Mouse (Mus musculus) limb, embryonic 12.5 days (tissue): ENCODE results near the gene Nup43. TPM values are rescaled to one million over a fixed set of nuclear protein-coding genes. Genes with fewer than 3 reads are reported as not detected.

Source experiments
- ATAC-seq: fragments of 200-750 bp; cut with Nextera tagmentation; 2 replicates; pipeline ENCODE4 v1.8.0; 2017; ENCODE audit warnings: low read depth, moderate TSS enrichment; ENCODE audit not compliant: insufficient number of reproducible peaks, insufficient read depth, low FRiP score, low TSS enrichment
- H3K27ac ChIP-seq: fragments of 300-500 bp; sonication (generic); 2 replicates; pipeline ENCODE4 v1.5.1; 2016; ENCODE audit warnings: mild to moderate bottlenecking, moderate library complexity
- H3K27me3 ChIP-seq: fragments of 300-500 bp; sonication (generic); 2 replicates; pipeline ENCODE4 v1.6.1; 2016; ENCODE audit warnings: mild to moderate bottlenecking, moderate library complexity
- H3K36me3 ChIP-seq: fragments of 300-500 bp; sonication (generic); 2 replicates; pipeline ENCODE4 v1.6.1; 2016; ENCODE audit warnings: mild to moderate bottlenecking, moderate library complexity
- H3K4me1 ChIP-seq: fragments of 300-500 bp; sonication (generic); replicated peaks from 2 replicates; pipeline ENCODE4 v1.6.1; 2016
- H3K4me2 ChIP-seq: fragments of 300-500 bp; sonication (generic); 2 replicates; pipeline ENCODE4 v1.6.1; 2016; ENCODE audit warnings: mild to moderate bottlenecking, moderate library complexity
- H3K4me3 ChIP-seq: fragments of 300-500 bp; sonication (generic); replicated peaks from 2 replicates; pipeline ENCODE4 v1.5.1; 2016; ENCODE audit warnings: mild to moderate bottlenecking
- H3K9ac ChIP-seq: fragments of 300-500 bp; sonication (generic); replicated peaks from 2 replicates; pipeline ENCODE4 v1.6.1; 2016; ENCODE audit warnings: mild to moderate bottlenecking, moderate library complexity
- H3K9me3 ChIP-seq: fragments of 300-500 bp; sonication (generic); 2 replicates; pipeline ENCODE4 v1.6.1; 2016; ENCODE audit warnings: mild to moderate bottlenecking, moderate library complexity
- WGBS: fragments of 180-500 bp; shearing (Covaris S2); methylation state at CpG from one replicate; pipeline ENCODE4 v1.1.7; 2016; 5-methylcytosine and 5-hydroxymethylcytosine counted together
- polyA plus RNA-seq: library from polyadenylated mRNA; unstranded; fragments of >200 nt; fragmentation: Nextera tagmentation; extraction: Ambion mirVana; gene quantifications from 2 replicates; pipeline ENCODE4 v1.2.1, GENCODE M21; 2016

The Nup43 gene
- polyA plus RNA-seq, 1 experiment from 2014 or later, result 71.8 TPM

GRCm38 (mm10) chr10:7686902-7687301 is 19.6 kb downstream of the Nup43 start:
- Histone ChIP-seq H3K36me3 (peaks cover 15% of the 10 kb centered on the region), H3K27ac (no peak overlapping the region), H3K9ac (no peak overlapping the region), H3K4me1 (peaks cover 12% of the 10 kb centered on the region), H3K9me3 (no peaks in the 10 kb centered on the region), H3K27me3 (no peaks in the 10 kb centered on the region), H3K4me2 (no peak overlapping the region), H3K4me3 (no peak overlapping the region)
- 94% methylated on average over 6 of the region's 6 CpGs for WGBS
- no peak for ATAC-seq

DNA sequence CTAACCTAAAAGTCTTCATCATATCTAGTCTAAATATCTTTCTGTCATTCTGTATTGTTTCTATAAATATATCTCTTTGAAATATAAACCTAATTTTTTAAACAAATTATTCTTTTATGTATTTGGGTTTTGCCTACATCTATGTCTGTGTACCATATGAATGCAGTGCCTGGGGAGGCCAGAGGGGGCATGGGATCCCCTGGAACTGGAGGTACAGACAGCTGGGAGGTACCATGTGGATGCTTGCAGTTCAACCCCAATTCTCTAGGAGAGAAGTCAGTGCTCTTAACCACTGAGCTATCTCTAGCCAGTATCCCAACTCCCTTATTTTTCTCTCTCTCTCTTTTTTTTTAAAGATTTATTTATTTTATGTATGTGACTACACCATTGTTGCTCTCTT is 28.0 kb downstream of the Nup43 start:
- no peak overlapping the region for H3K27ac ChIP-seq
- no peak overlapping the region for H3K9ac ChIP-seq
- H3K4me1 ChIP-seq, result no peaks in the 10 kb centered on the region
- no peaks in the 10 kb centered on the region for H3K27me3 ChIP-seq
- H3K4me2 ChIP-seq, result no peak overlapping the region
- H3K9me3 ChIP-seq, result no peaks in the 10 kb centered on the region
- H3K36me3 ChIP-seq, result peaks cover 86% of the 10 kb centered on the region
- no peak overlapping the region for H3K4me3 ChIP-seq
- ATAC-seq, result no peak

GRCm38 (mm10) chr10:7700120-7700519 is 32.8 kb downstream of the Nup43 start:
- H3K36me3 ChIP-seq, result peaks cover 95% of the 10 kb centered on the region
- H3K9me3 ChIP-seq, result no peaks in the 10 kb centered on the region
- no peaks in the 10 kb centered on the region for H3K27me3 ChIP-seq
- WGBS, result 96% methylated on average over 3 of the region's 3 CpGs
- H3K27ac ChIP-seq, result no peak overlapping the region
- no peak for ATAC-seq
- no peak overlapping the region for H3K4me3 ChIP-seq
- no peaks in the 10 kb centered on the region for H3K4me1 ChIP-seq
- no peak overlapping the region for H3K4me2 ChIP-seq
- no peak overlapping the region for H3K9ac ChIP-seq

GRCm38 (mm10) chr10:7702586-7702985 is 35.3 kb downstream of the Nup43 start:
- H3K4me1 ChIP-seq, result no peaks in the 10 kb centered on the region
- 97% methylated on average over 6 of the region's 6 CpGs for WGBS
- H3K27ac ChIP-seq, result no peak overlapping the region
- H3K9me3 ChIP-seq, result no peaks in the 10 kb centered on the region
- H3K9ac ChIP-seq, result no peak overlapping the region
- H3K4me3 ChIP-seq, result no peak overlapping the region
- peaks cover 94% of the 10 kb centered on the region for H3K36me3 ChIP-seq
- no peak for ATAC-seq
- H3K4me2 ChIP-seq, result no peak overlapping the region
- no peaks in the 10 kb centered on the region for H3K27me3 ChIP-seq

GRCm38 (mm10) chr10:7710121-7710520 is 42.8 kb downstream of the Nup43 start:
- Histone ChIP-seq H3K9me3 (no peaks in the 10 kb centered on the region), H3K27ac (no peak overlapping the region), H3K4me1 (no peaks in the 10 kb centered on the region), H3K36me3 (peaks cover 86% of the 10 kb centered on the region), H3K9ac (no peak overlapping the region), H3K4me3 (no peak overlapping the region), H3K27me3 (no peaks in the 10 kb centered on the region), H3K4me2 (no peak overlapping the region)
- 94% methylated on average over 5 of the region's 5 CpGs for WGBS
- ATAC-seq, result no peak

DNA sequence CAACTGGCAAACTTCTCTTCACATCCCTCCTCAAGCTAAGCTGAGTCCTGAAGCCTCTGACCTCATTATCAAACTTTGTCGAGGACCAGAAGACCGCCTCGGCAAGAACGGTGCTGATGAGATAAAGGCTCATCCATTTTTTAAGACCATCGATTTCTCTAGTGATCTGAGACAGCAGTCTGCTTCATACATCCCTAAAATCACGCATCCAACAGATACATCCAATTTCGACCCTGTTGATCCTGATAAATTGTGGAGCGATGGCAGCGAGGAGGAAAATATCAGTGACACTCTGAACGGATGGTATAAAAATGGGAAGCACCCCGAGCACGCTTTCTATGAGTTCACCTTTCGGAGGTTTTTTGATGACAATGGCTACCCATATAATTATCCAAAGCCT is 45.2 kb downstream of the Nup43 start:
- no peaks in the 10 kb centered on the region for H3K27me3 ChIP-seq
- no peaks in the 10 kb centered on the region for H3K9me3 ChIP-seq
- no peaks in the 10 kb centered on the region for H3K4me1 ChIP-seq
- WGBS, result 95% methylated on average over 13 of the region's 13 CpGs
- no peak overlapping the region for H3K4me2 ChIP-seq
- peaks cover 70% of the 10 kb centered on the region for H3K36me3 ChIP-seq
- H3K27ac ChIP-seq, result no peak overlapping the region
- H3K4me3 ChIP-seq, result no peak overlapping the region
- no peak overlapping the region for H3K9ac ChIP-seq
- ATAC-seq, result no peak

GRCm38 (mm10) chr10:7715056-7715455 is 47.8 kb downstream of the Nup43 start:
- no peak overlapping the region for H3K4me3 ChIP-seq
- no peak overlapping the region for H3K4me2 ChIP-seq
- no peak overlapping the region for H3K9ac ChIP-seq
- ATAC-seq, result no peak
- WGBS, result 75% methylated on average over 7 of the region's 7 CpGs
- H3K9me3 ChIP-seq, result no peaks in the 10 kb centered on the region
- peaks cover 48% of the 10 kb centered on the region for H3K36me3 ChIP-seq
- H3K27me3 ChIP-seq, result no peaks in the 10 kb centered on the region
- no peak overlapping the region for H3K27ac ChIP-seq
- H3K4me1 ChIP-seq, result no peaks in the 10 kb centered on the region

- Histone ChIP-seq H3K27me3 (no peaks in the 10 kb centered on the region), H3K4me3 (peak within 1 kb of the TSS; percentile 83), H3K27ac (peak within 1 kb of the TSS; percentile 78), H3K36me3 (no peaks in the 10 kb centered on the region), H3K4me1 (peaks cover 9% of the 10 kb centered on the region), H3K9me3 (no peaks in the 10 kb centered on the region), H3K4me2 (peak within 1 kb of the TSS; percentile 82), H3K9ac (peak within 1 kb of the TSS; percentile 73)
- WGBS, result under 1% methylated on average over 49 of the region's 49 CpGs
- ATAC-seq, result peak; percentile 96
These were observed 58.6 kb downstream of the Nup43 start, which contains the start of gene Katna1 for GRCm38 (mm10) chr10:7725751-7726500. Gene Katna1 (plus strand): TSS chr10:7726000.

- H3K36me3 ChIP-seq, result no peaks in the 10 kb centered on the region
- 1% methylated on average over 8 of the region's 8 CpGs for WGBS
These were observed 59.2 kb downstream of the Nup43 start for GRCm38 (mm10) chr10:7726501-7726812.

GRCm38 (mm10) chr10:7727011-7727410 is 59.7 kb downstream of the Nup43 start:
- no peaks in the 10 kb centered on the region for H3K36me3 ChIP-seq
- H3K4me3 ChIP-seq, result peak overlapping the region; percentile 83
- no peak overlapping the region for H3K27ac ChIP-seq
- no peak for ATAC-seq
- WGBS, result 16% methylated on average over 3 of the region's 3 CpGs
- no peaks in the 10 kb centered on the region for H3K27me3 ChIP-seq
- H3K9me3 ChIP-seq, result no peaks in the 10 kb centered on the region
- H3K9ac ChIP-seq, result peak overlapping the region; percentile 73
- H3K4me2 ChIP-seq, result peak overlapping the region; percentile 82
- peaks cover 9% of the 10 kb centered on the region for H3K4me1 ChIP-seq

More at GRCm38 (mm10) chr10:7726501-7726812, 59.2 kb downstream of the Nup43 start:
- Histone ChIP-seq H3K27ac (peak overlapping the region; percentile 78), H3K4me2 (peak overlapping the region; percentile 82), H3K27me3 (no peaks in the 10 kb centered on the region), H3K9ac (peak overlapping the region; percentile 73), H3K4me1 (peaks cover 9% of the 10 kb centered on the region), H3K9me3 (no peaks in the 10 kb centered on the region), H3K4me3 (peak overlapping the region; percentile 83)
- no peak for ATAC-seq
